Mouse (Mus musculus) forebrain, embryonic 13.5 days (tissue): ENCODE measurements at regions not wholly inside any gene's neighbourhood (a gene's known extent, or its start where the extent isn't known, plus 50 kb on each side); places are given as distances from the start of the nearest gene placed in this dataset.
A peak's percentile ranks its signal among the peaks of the same experiment; 100 is the strongest.

Experiments
- ATAC-seq: fragments of 200-750 bp; cut with Nextera tagmentation; 2 replicates; pipeline ENCODE4 v1.8.0; 2017
- H3K27ac ChIP-seq: fragments of 300-500 bp; sonication (generic); 2 replicates; pipeline ENCODE4 v1.5.1; 2015; ENCODE audit warnings: inconsistent platforms, mild to moderate bottlenecking, moderate library complexity
- H3K27me3 ChIP-seq: fragments of 300-500 bp; sonication (generic); 2 replicates; pipeline ENCODE4 v1.6.1; 2015; ENCODE audit warnings: mild to moderate bottlenecking, inconsistent platforms
- H3K36me3 ChIP-seq: fragments of 300-500 bp; sonication (generic); 2 replicates; pipeline ENCODE4 v1.6.1; 2015; ENCODE audit warnings: mild to moderate bottlenecking, inconsistent platforms; ENCODE audit not compliant: poor library complexity, severe bottlenecking
- H3K4me1 ChIP-seq: fragments of 300-500 bp; sonication (generic); 2 replicates; pipeline ENCODE4 v1.6.1; 2015; ENCODE audit warnings: inconsistent platforms
- H3K4me2 ChIP-seq: fragments of 300-500 bp; sonication (generic); 2 replicates; pipeline ENCODE4 v1.6.1; 2015; ENCODE audit warnings: inconsistent platforms, mild to moderate bottlenecking, moderate library complexity
- H3K4me3 ChIP-seq: fragments of 300-500 bp; sonication (generic); 2 replicates; pipeline ENCODE4 v1.5.1; 2015; ENCODE audit warnings: mild to moderate bottlenecking, inconsistent platforms
- H3K9ac ChIP-seq: fragments of 300-500 bp; sonication (generic); 2 replicates; pipeline ENCODE4 v1.6.1; 2015; ENCODE audit warnings: mild to moderate bottlenecking, inconsistent platforms
- H3K9me3 ChIP-seq: fragments of 300-500 bp; sonication (generic); replicated peaks from 2 replicates; pipeline ENCODE4 v1.6.1; 2016; ENCODE audit warnings: inconsistent platforms
- WGBS: fragments of 180-500 bp; shearing (Covaris S2); methylation state at CpG from one replicate; pipeline ENCODE4 v1.1.7; 2015; 5-methylcytosine and 5-hydroxymethylcytosine counted together

GRCm38 (mm10) chr8:77987237-77987636 lies 225.9 kb upstream of the Ttc29 start:
- ATAC-seq = no peak
- H3K9me3 ChIP-seq = no peaks in the 10 kb centered on the region
- no peak overlapping the region for H3K9ac ChIP-seq
- H3K27me3 ChIP-seq = no peaks in the 10 kb centered on the region
- no peak overlapping the region for H3K4me3 ChIP-seq
- H3K4me2 ChIP-seq = no peak overlapping the region
- H3K27ac ChIP-seq = no peak overlapping the region
- no peaks in the 10 kb centered on the region for H3K4me1 ChIP-seq
- H3K36me3 ChIP-seq = no peaks in the 10 kb centered on the region

GRCm38 (mm10) chr8:77988291-77989056 lies 224.6 kb upstream of the Ttc29 start:
- 91% methylated on average over 8 of the region's 8 CpGs for WGBS
- Histone ChIP-seq H3K36me3 (no peaks in the 10 kb centered on the region), H3K9me3 (no peaks in the 10 kb centered on the region), H3K4me1 (no peaks in the 10 kb centered on the region), H3K27ac (no peak overlapping the region), H3K9ac (no peak overlapping the region), H3K27me3 (no peaks in the 10 kb centered on the region), H3K4me3 (no peak overlapping the region), H3K4me2 (no peak overlapping the region)
- ATAC-seq = no peak

GRCm38 (mm10) chr8:77991050-77991449 lies 222.0 kb upstream of the Ttc29 start:
- 43% methylated on average over 4 of the region's 4 CpGs for WGBS
- Histone ChIP-seq H3K9ac (no peak overlapping the region), H3K4me1 (no peaks in the 10 kb centered on the region), H3K9me3 (no peaks in the 10 kb centered on the region), H3K4me2 (no peak overlapping the region), H3K27me3 (no peaks in the 10 kb centered on the region), H3K4me3 (no peak overlapping the region), H3K27ac (no peak overlapping the region), H3K36me3 (no peaks in the 10 kb centered on the region)
- ATAC-seq = no peak

GRCm38 (mm10) chr8:78000303-78000702 lies 212.8 kb upstream of the Ttc29 start:
- Histone ChIP-seq H3K27ac (no peak overlapping the region), H3K9me3 (no peaks in the 10 kb centered on the region), H3K4me2 (no peak overlapping the region), H3K9ac (no peak overlapping the region), H3K4me1 (peaks cover 16% of the 10 kb centered on the region), H3K4me3 (no peak overlapping the region), H3K36me3 (no peaks in the 10 kb centered on the region), H3K27me3 (no peaks in the 10 kb centered on the region)
- ATAC-seq = no peak
- 87% methylated on average over 2 of the region's 3 CpGs for WGBS

GRCm38 (mm10) chr8:78001656-78002055 lies 211.4 kb upstream of the Ttc29 start:
- Histone ChIP-seq H3K27me3 (no peaks in the 10 kb centered on the region), H3K36me3 (no peaks in the 10 kb centered on the region), H3K4me2 (peak overlapping the region; percentile 6; the same call in 1 of the 2 replicates), H3K27ac (no peak overlapping the region), H3K4me1 (peaks cover 16% of the 10 kb centered on the region), H3K9ac (no peak overlapping the region), H3K4me3 (no peak overlapping the region), H3K9me3 (no peaks in the 10 kb centered on the region)
- WGBS = 37% methylated on average over 5 of the region's 5 CpGs
- ATAC-seq = peak; percentile 67

GRCm38 (mm10) chr8:78002071-78002470 lies 211.0 kb upstream of the Ttc29 start:
- peak; percentile 80 for ATAC-seq
- Histone ChIP-seq H3K27me3 (no peaks in the 10 kb centered on the region), H3K27ac (no peak overlapping the region), H3K9ac (no peak overlapping the region), H3K9me3 (no peaks in the 10 kb centered on the region), H3K4me2 (peak overlapping the region; percentile 6; the same call in 1 of the 2 replicates), H3K36me3 (no peaks in the 10 kb centered on the region), H3K4me1 (peaks cover 16% of the 10 kb centered on the region), H3K4me3 (no peak overlapping the region)
- 2% methylated on average over 3 of the region's 3 CpGs for WGBS

- no peak overlapping the region for H3K9ac ChIP-seq
- H3K36me3 ChIP-seq = no peaks in the 10 kb centered on the region
- peaks cover 16% of the 10 kb centered on the region for H3K4me1 ChIP-seq
- peak; percentile 85 for ATAC-seq
- H3K4me2 ChIP-seq = no peak overlapping the region
- no peak overlapping the region for H3K4me3 ChIP-seq
- WGBS = 19% methylated on average over 10 of the region's 10 CpGs
- no peaks in the 10 kb centered on the region for H3K9me3 ChIP-seq
- H3K27me3 ChIP-seq = no peaks in the 10 kb centered on the region
- no peak overlapping the region for H3K27ac ChIP-seq
Observed at GRCm38 (mm10) chr8:78003888-78004543, 209.1 kb upstream of the Ttc29 start.

- 88% methylated on average over 12 of the region's 12 CpGs for WGBS
- H3K4me3 ChIP-seq = no peak overlapping the region
- no peaks in the 10 kb centered on the region for H3K36me3 ChIP-seq
- no peak overlapping the region for H3K9ac ChIP-seq
- H3K27me3 ChIP-seq = no peaks in the 10 kb centered on the region
- H3K27ac ChIP-seq = no peak overlapping the region
- no peak for ATAC-seq
- peaks cover 16% of the 10 kb centered on the region for H3K4me1 ChIP-seq
- no peak overlapping the region for H3K4me2 ChIP-seq
- H3K9me3 ChIP-seq = no peaks in the 10 kb centered on the region
Observed at GRCm38 (mm10) chr8:78004891-78005290, 208.2 kb upstream of the Ttc29 start.

- ATAC-seq = no peak
- no peaks in the 10 kb centered on the region for H3K36me3 ChIP-seq
- no peak overlapping the region for H3K4me2 ChIP-seq
- no peaks in the 10 kb centered on the region for H3K4me1 ChIP-seq
- H3K9me3 ChIP-seq = 0 out of 2 replicates have a peak, but pooled peaks cover 3% of the 10 kb centered on the region
- no peak overlapping the region for H3K27ac ChIP-seq
- H3K27me3 ChIP-seq = no peaks in the 10 kb centered on the region
- H3K9ac ChIP-seq = no peak overlapping the region
- no peak overlapping the region for H3K4me3 ChIP-seq
Observed at GRCm38 (mm10) chr8:78013101-78013500, 200.0 kb upstream of the Ttc29 start.

GRCm38 (mm10) chr8:78018430-78019180 lies 194.5 kb upstream of the Ttc29 start:
- no peak for ATAC-seq
- H3K4me3 ChIP-seq = no peak overlapping the region
- WGBS = 25% methylated on average over 4 of the region's 4 CpGs
- H3K27me3 ChIP-seq = no peaks in the 10 kb centered on the region
- H3K27ac ChIP-seq = no peak overlapping the region
- H3K36me3 ChIP-seq = no peaks in the 10 kb centered on the region
- peaks cover 16% of the 10 kb centered on the region for H3K4me1 ChIP-seq
- no peak overlapping the region for H3K9ac ChIP-seq
- no peak overlapping the region for H3K4me2 ChIP-seq
- H3K9me3 ChIP-seq = 0 out of 2 replicates have a peak, but pooled peaks cover under 1% of the 10 kb centered on the region

- WGBS = 86% methylated on average over 2 of the region's 2 CpGs
- peaks cover 20% of the 10 kb centered on the region for H3K4me1 ChIP-seq
- H3K27me3 ChIP-seq = no peaks in the 10 kb centered on the region
Observed at GRCm38 (mm10) chr8:78021473-78021872, 191.6 kb upstream of the Ttc29 start.

GRCm38 (mm10) chr8:78022986-78023385 lies 190.1 kb upstream of the Ttc29 start:
- 70% methylated on average over 5 of the region's 5 CpGs for WGBS
- no peaks in the 10 kb centered on the region for H3K9me3 ChIP-seq
- no peaks in the 10 kb centered on the region for H3K36me3 ChIP-seq
- no peak for ATAC-seq
- H3K4me1 ChIP-seq = peaks cover 20% of the 10 kb centered on the region
- H3K27me3 ChIP-seq = no peaks in the 10 kb centered on the region
- no peak overlapping the region for H3K4me3 ChIP-seq
- no peak overlapping the region for H3K9ac ChIP-seq
- no peak overlapping the region for H3K27ac ChIP-seq
- no peak overlapping the region for H3K4me2 ChIP-seq

More at GRCm38 (mm10) chr8:78021473-78021872, 191.6 kb upstream of the Ttc29 start:
- Histone ChIP-seq H3K36me3 (no peaks in the 10 kb centered on the region), H3K9me3 (no peaks in the 10 kb centered on the region), H3K27ac (no peak overlapping the region), H3K9ac (no peak overlapping the region), H3K4me3 (no peak overlapping the region), H3K4me2 (no peak overlapping the region)
- ATAC-seq = no peak
